Mouse (Mus musculus) liver, embryonic 16.5 days (tissue): ENCODE measurements around the gene Atoh7. TPM values are rescaled to one million over a fixed set of nuclear protein-coding genes. Genes with fewer than 3 reads are reported as not detected.
"Not testable (repeated sequence)": the region's sequence is repeated elsewhere in the genome, so short reads cannot be mapped to it uniquely, and the experiment has no call there.

Experiments
- ATAC-seq: fragments of 200-750 bp; cut with Nextera tagmentation; 2 replicates; pipeline ENCODE4 v1.8.0; 2017; ENCODE audit warnings: low read depth, mild to moderate bottlenecking, moderate number of reproducible peaks, moderate library complexity
- H3K27ac ChIP-seq: fragments of 300-500 bp; sonication (generic); 2 replicates; pipeline ENCODE4 v1.5.1; 2014; ENCODE audit warnings: mild to moderate bottlenecking, low read length
- H3K27me3 ChIP-seq: fragments of 300-500 bp; sonication (generic); 2 replicates; pipeline ENCODE4 v1.6.1; 2014; ENCODE audit warnings: low read depth, low read length, mixed read lengths; ENCODE audit not compliant: control insufficient read depth, insufficient read depth
- H3K36me3 ChIP-seq: fragments of 300-500 bp; sonication (generic); 2 replicates; pipeline ENCODE4 v1.6.1; 2014; ENCODE audit warnings: mild to moderate bottlenecking; ENCODE audit not compliant: control insufficient read depth, insufficient read depth
- H3K4me1 ChIP-seq: fragments of 300-500 bp; sonication (generic); 2 replicates; pipeline ENCODE4 v1.6.1; 2014; ENCODE audit warnings: low read depth, low read length, mixed read lengths; ENCODE audit not compliant: control insufficient read depth
- H3K4me2 ChIP-seq: fragments of 300-500 bp; sonication (generic); 2 replicates; pipeline ENCODE4 v1.6.1; 2014; ENCODE audit warnings: low read depth, low read length, mixed read lengths
- H3K4me3 ChIP-seq: fragments of 300-500 bp; sonication (generic); 2 replicates; pipeline ENCODE4 v1.5.1; 2014; ENCODE audit warnings: low read depth, mild to moderate bottlenecking, low read length
- H3K9ac ChIP-seq: fragments of 300-500 bp; sonication (generic); 2 replicates; pipeline ENCODE4 v1.6.1; 2014; ENCODE audit warnings: low read depth, low read length
- H3K9me3 ChIP-seq: fragments of 300-500 bp; sonication (generic); replicated peaks from 2 replicates; pipeline ENCODE4 v1.6.1; 2016; ENCODE audit warnings: low read length; ENCODE audit not compliant: control insufficient read depth
- WGBS: fragments of 180-500 bp; shearing (Covaris S2); extraction: QIAGEN DNeasy Blood & Tissue Kit; methylation state at CpG from one replicate; pipeline ENCODE4 v1.1.7; 2014; ENCODE audit not compliant: insufficient replicate concordance; 5-methylcytosine and 5-hydroxymethylcytosine counted together
- polyA plus RNA-seq: library from polyadenylated mRNA; unstranded; fragments of >200 nt; fragmentation: Nextera tagmentation; extraction: Ambion mirVana; gene quantifications from 2 replicates; pipeline ENCODE4 v1.2.1, GENCODE M21; 2015

Atoh7 gene
- polyA plus RNA-seq, result not detected in 2 replicates

DNA sequence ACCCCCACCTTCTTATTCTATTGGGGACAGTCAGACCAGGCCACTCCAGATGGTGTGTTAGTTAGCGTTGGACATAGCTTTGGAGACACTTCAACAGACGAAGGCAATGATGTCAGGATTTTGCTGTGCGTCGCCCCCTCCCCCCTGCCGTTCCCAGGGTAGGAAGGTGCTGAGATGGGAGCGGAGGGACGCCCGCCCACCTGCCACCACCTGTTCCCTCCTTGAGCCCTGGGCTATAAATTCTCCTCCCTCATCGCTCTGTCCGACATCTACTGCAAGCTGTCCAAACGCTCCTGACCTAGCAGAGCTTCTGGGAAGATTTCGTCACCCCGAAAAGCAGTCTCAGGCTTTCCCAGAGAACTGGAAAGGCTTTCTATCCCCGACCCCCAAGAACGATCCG lies at the start of gene Atoh7:
Atoh7 (plus strand) TSS at position 131 of the 400 bp plus-strand sequence.
- Histone ChIP-seq H3K4me1 (no peaks in the 10 kb centered on the region; the same call in 1 of the 2 replicates), H3K27ac (no peak within 1 kb of the TSS), H3K4me2 (peak within 1 kb of the TSS; percentile 54), H3K36me3 (no peaks in the 10 kb centered on the region), H3K4me3 (peak within 1 kb of the TSS; percentile 47), H3K9me3 (no peaks in the 10 kb centered on the region), H3K27me3 (peaks cover 33% of the 10 kb centered on the region), H3K9ac (no peak within 1 kb of the TSS)
- WGBS, result 18% methylated on average over 16 of the region's 16 CpGs
- no peak for ATAC-seq

DNA sequence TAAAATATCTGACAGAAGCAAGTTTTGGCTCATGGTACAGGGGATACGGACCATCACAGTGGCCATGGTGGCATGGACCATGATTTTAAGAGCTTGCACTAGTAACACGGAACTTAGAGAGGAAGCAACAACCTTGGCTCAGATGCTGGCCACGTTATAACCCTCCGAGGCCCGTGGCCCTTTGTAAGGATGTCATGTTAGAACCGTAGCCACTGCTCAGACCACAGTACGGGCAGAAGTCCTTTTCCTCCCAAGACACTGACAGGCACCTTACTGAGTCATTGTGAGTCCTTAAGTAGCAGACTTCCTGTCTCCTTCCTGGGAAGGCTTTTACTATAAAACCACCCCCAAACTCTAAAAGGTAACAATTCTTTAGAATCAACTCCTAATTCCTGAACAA lies 48.2 kb upstream of the Atoh7 start:
- Histone ChIP-seq H3K4me1 (no peaks in the 10 kb centered on the region), H3K27ac (no peak overlapping the region), H3K4me3 (no peak overlapping the region), H3K9me3 (no peaks in the 10 kb centered on the region), H3K4me2 (no peak overlapping the region), H3K9ac (no peak overlapping the region), H3K27me3 (no peaks in the 10 kb centered on the region), H3K36me3 (no peaks in the 10 kb centered on the region)
- 25% methylated on average over 7 of the region's 7 CpGs for WGBS
- ATAC-seq, result no peak

DNA sequence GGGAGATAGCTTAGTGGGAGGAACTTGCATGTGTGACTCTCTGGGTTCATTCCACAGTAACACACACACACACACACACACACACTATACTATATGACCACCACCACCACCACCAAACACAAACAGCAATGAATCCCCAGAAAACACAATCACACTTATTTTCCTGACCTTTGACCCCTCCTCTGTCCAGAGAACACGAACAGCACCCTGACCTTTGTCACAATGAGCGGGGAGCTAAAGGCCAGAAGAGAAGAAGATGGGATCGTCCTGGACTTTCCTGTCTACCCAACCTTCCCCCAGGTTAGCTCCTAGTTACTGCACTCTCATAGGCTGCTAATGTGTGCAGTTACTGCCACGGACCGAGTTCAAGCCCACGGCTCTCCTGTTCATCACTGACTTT lies 47.4 kb upstream of the Atoh7 start:
- Histone ChIP-seq H3K9ac (no peak overlapping the region), H3K27me3 (no peaks in the 10 kb centered on the region), H3K4me1 (no peaks in the 10 kb centered on the region), H3K4me2 (no peak overlapping the region), H3K27ac (no peak overlapping the region), H3K36me3 (no peaks in the 10 kb centered on the region), H3K9me3 (no peaks in the 10 kb centered on the region), H3K4me3 (no peak overlapping the region)
- no peak for ATAC-seq
- WGBS, result 70% methylated on average over 6 of the region's 6 CpGs

DNA sequence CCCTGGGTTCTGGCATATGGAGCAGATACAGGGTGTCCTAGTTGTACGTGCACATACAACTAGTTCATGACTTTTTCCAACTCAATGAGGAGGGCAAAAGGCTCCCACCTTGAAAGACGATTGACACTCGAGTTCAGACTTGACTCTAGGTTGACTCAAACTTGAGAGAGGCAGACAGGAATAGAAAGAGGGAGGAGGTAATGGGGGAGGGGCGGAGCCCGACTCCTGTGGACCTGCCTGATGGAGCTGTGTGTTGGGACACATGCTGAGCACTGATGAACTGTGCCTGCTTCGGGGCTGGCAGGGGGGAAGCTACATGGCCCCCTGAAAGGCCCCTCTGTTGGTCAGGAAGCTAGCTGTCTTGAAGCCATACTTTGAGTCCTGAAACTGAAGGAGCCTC lies 46.4 kb upstream of the Atoh7 start:
- Histone ChIP-seq H3K9ac (no peak overlapping the region), H3K36me3 (no peaks in the 10 kb centered on the region), H3K9me3 (no peaks in the 10 kb centered on the region), H3K27me3 (no peaks in the 10 kb centered on the region), H3K4me2 (no peak overlapping the region), H3K4me1 (no peaks in the 10 kb centered on the region), H3K4me3 (no peak overlapping the region), H3K27ac (no peak overlapping the region)
- 50% methylated on average over 6 of the region's 6 CpGs for WGBS
- no peak for ATAC-seq

DNA sequence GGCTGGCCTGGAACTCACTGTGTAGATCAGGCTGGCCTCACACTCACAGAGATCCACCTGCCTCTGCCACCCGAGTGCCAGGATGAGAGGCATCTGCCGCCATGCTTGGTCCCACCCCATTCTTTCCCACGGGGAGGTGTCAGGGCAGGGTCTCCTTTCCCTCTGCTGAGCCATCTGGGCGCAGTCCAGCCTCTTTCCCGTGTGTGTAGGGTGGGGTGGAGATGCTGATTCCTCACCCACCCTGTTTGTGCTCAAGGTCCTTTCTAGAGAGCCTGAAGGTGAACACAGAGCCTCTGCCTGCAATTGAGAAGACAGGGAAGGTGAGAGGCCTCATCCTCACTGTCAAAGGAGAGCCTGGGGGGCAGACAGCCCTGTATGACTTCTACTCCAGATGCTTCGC lies 45.4 kb upstream of the Atoh7 start:
- WGBS, result 63% methylated on average over 6 of the region's 6 CpGs

DNA sequence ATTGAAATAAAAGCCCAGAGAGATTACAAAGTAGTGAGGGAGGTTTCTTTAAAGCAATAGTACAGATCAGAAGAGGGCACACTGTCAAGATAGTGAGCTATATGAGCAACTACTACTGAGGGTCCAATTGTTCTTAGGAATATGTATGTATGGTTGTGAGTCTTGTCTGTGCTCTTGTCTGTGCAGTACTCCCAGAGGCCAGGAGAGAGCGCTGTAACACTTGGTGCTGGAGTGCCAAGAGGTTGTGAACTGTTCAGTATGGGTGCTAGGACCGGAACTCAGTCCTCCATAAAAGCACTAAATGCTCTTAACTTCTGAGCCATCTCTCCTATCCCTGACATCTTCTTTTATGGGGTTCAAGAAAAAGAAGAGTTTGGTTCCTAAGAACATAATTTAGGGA lies 44.9 kb upstream of the Atoh7 start:
- H3K9me3 ChIP-seq, result no peaks in the 10 kb centered on the region
- H3K27ac ChIP-seq, result no peak overlapping the region
- no peak overlapping the region for H3K4me2 ChIP-seq
- no peak overlapping the region for H3K4me3 ChIP-seq
- no peaks in the 10 kb centered on the region for H3K27me3 ChIP-seq
- ATAC-seq, result no peak
- H3K36me3 ChIP-seq, result no peaks in the 10 kb centered on the region
- no peaks in the 10 kb centered on the region for H3K4me1 ChIP-seq
- H3K9ac ChIP-seq, result no peak overlapping the region
- WGBS, result 52% methylated on average over 2 of the region's 2 CpGs

More for the DNA sequence above, 45.4 kb upstream of the Atoh7 start:
- not testable (repeated sequence) for H3K9ac ChIP-seq, H3K9me3 ChIP-seq, H3K36me3 ChIP-seq, H3K4me1 ChIP-seq, H3K4me2 ChIP-seq, H3K4me3 ChIP-seq, ATAC-seq, H3K27me3 ChIP-seq, H3K27ac ChIP-seq

DNA sequence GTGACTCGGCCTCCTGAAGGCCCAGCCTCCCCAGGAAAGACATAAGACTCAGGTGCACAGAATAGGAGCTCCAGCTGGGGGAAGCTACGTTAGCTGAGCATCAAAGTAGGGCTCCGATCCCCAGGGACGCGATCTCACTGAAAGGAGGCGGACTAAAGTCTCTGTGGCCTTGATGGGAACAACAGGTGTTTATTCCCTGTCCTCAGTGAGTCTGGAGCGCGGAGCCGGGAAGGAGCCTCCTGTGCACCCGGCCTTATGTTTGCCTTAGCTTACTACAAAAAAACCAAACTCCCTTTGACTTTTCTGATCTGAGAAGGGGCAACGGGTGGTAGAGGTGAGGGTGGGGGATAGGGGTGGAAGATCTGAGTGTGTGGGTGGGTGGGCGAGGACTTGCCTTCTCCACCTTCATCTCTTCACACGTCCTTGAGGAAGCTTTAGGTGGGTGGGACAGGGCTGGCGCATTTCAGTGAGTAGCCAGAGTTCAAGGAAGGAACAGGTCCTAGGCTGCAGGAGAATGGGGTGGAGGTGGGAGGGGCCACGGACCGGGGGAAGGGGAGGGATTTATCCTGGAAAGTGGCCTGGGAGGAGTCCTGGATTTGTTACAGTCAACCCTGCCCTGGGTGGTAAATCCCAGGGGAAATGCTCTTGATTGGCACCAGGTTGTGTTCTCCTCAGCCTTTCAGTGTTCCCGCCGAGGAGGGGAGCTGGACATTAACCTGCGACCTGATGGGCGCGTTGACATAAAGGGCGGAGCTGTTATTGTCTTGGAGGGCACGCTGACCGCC lies 42.3 kb upstream of the Atoh7 start:
- Histone ChIP-seq H3K27ac (no peak overlapping the region), H3K9me3 (no peaks in the 10 kb centered on the region)

DNA sequence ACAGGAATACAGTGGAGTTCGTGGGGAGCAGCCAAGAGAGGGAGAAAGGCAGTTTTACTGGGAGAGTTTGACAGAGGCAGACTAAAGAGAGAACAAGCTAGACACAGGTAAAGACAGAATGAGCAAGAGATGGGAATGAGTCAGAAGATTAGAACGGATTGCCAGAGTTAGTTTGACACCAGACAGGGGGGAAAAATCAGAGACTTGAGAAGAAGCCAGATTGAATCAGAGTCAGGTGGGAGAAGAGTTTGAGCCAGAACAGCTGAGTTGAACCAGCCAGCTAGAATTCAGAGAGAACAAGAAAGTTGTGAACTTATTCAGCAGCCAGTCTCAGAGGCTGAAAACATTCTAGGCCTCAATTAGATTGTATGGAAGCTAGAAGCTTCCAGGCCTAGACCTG lies 39.6 kb upstream of the Atoh7 start, which contains the start of gene Pbld1:
Pbld1 (plus strand) TSS at position 301 of the 400 bp plus-strand sequence.
- Histone ChIP-seq H3K9me3 (no peaks in the 10 kb centered on the region), H3K36me3 (no peaks in the 10 kb centered on the region), H3K4me2 (no peak within 1 kb of the TSS), H3K27ac (peak within 1 kb of the TSS; percentile 81), H3K4me3 (no peak within 1 kb of the TSS), H3K27me3 (no peaks in the 10 kb centered on the region), H3K4me1 (no peaks in the 10 kb centered on the region), H3K9ac (no peak within 1 kb of the TSS)
- WGBS, result 57% methylated on average over 2 of the region's 2 CpGs
- ATAC-seq, result no peak

More for the DNA sequence above, 42.3 kb upstream of the Atoh7 start:
- ATAC-seq, result no peak
- WGBS, result 43% methylated on average over 24 of the region's 24 CpGs
- H3K9ac ChIP-seq, result no peak overlapping the region
- H3K4me2 ChIP-seq, result no peak overlapping the region
- H3K4me3 ChIP-seq, result no peak overlapping the region
- no peaks in the 10 kb centered on the region for H3K4me1 ChIP-seq
- no peaks in the 10 kb centered on the region for H3K36me3 ChIP-seq
- no peaks in the 10 kb centered on the region for H3K27me3 ChIP-seq

DNA sequence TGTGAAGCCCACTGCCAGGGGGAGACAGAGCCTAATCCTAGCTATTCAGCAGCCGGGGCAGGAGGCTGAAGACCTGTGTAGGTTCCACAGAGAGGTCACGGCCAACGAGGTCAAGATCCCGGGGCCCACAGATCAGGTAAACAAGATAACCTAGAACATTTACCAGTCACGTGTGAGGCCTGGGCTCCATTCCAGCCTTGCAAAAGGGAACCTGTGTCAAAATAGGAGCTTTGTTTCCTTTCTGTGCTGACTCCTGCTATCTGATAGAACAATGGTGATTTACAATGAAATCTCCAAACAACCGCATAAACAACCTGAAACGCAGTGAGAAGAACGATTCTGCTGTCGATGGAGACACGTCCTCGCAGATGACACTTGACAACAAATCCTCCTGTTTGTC lies 39.0 kb upstream of the Atoh7 start:
- Histone ChIP-seq H3K36me3 (no peaks in the 10 kb centered on the region), H3K9ac (no peak overlapping the region), H3K4me2 (no peak overlapping the region), H3K9me3 (no peaks in the 10 kb centered on the region), H3K27me3 (no peaks in the 10 kb centered on the region), H3K4me3 (no peak overlapping the region), H3K4me1 (no peaks in the 10 kb centered on the region), H3K27ac (peak overlapping the region; percentile 81)
- peak; percentile 66 for ATAC-seq
- 57% methylated on average over 11 of the region's 11 CpGs for WGBS
